Mouse (Mus musculus): ENCODE measurements around the gene Irak3. TPM values are rescaled to one million over a fixed set of nuclear protein-coding genes. Genes with fewer than 3 reads are reported as not detected.
A peak's percentile ranks its signal among the peaks of the same experiment; 100 is the strongest.

The Irak3 gene
- polyA plus RNA-seq, 1 experiment from 2014 or later, result 1.9 TPM

GRCm38 (mm10) chr10:120209539-120209925 lies 7.6 kb upstream of the Irak3 start:
- 81% methylated on average over 6 of the region's 6 CpGs for WGBS
- Histone ChIP-seq H3K36me3 (ENCODE audit: control insufficient read depth, insufficient read depth, low read length) (no peaks in the 10 kb centered on the region), H3K4me3 (ENCODE audit: low read depth, low read length) (peak overlapping the region; percentile 93), H3K4me2 (replicated peaks; ENCODE audit: low read depth, low read length) (peak overlapping the region; percentile 64), H3K9ac (ENCODE audit: low read depth, low read length) (peak overlapping the region; percentile 73; the same call in 1 of the 2 replicates), H3K9me3 (ENCODE audit: control insufficient read depth, low read length) (no peaks in the 10 kb centered on the region), H3K27me3 (ENCODE audit: control insufficient read depth, insufficient read depth, low read length) (no peaks in the 10 kb centered on the region), H3K4me1 (replicated peaks; ENCODE audit: control insufficient read depth, insufficient read depth, low read length) (no peaks in the 10 kb centered on the region), H3K27ac (ENCODE audit: low read depth, low read length) (no peak overlapping the region)
- ATAC-seq (ENCODE audit: low FRiP score) (no peak), DNase-seq (ENCODE audit: low spot score) (no peak)

GRCm38 (mm10) chr10:120208575-120209538 lies 6.9 kb upstream of the Irak3 start:
- peak overlapping the region; percentile 73 for H3K9ac ChIP-seq (ENCODE audit: low read depth, low read length)
- no peaks in the 10 kb centered on the region for H3K27me3 ChIP-seq (ENCODE audit: control insufficient read depth, insufficient read depth, low read length)
- H3K36me3 ChIP-seq (ENCODE audit: control insufficient read depth, insufficient read depth, low read length), result no peaks in the 10 kb centered on the region
- peak overlapping the region; percentile 64 for H3K4me2 ChIP-seq (replicated peaks; ENCODE audit: low read depth, low read length)
- no peaks in the 10 kb centered on the region for H3K4me1 ChIP-seq (replicated peaks; ENCODE audit: control insufficient read depth, insufficient read depth, low read length)
- ATAC-seq (ENCODE audit: low FRiP score), result peak; percentile 94
- DNase-seq (ENCODE audit: low spot score), result peak; percentile 93
- peak overlapping the region; percentile 93 for H3K4me3 ChIP-seq (ENCODE audit: low read depth, low read length)
- no peak overlapping the region for H3K27ac ChIP-seq (ENCODE audit: low read depth, low read length)
- H3K9me3 ChIP-seq (ENCODE audit: control insufficient read depth, low read length), result no peaks in the 10 kb centered on the region
- WGBS, result 5% methylated on average over 53 of the region's 53 CpGs

GRCm38 (mm10) chr10:120208015-120208414 lies 6.1 kb upstream of the Irak3 start:
- Histone ChIP-seq H3K27ac (ENCODE audit: low read depth, low read length) (no peak overlapping the region), H3K4me3 (ENCODE audit: low read depth, low read length) (no peak overlapping the region), H3K4me1 (replicated peaks; ENCODE audit: control insufficient read depth, insufficient read depth, low read length) (no peaks in the 10 kb centered on the region), H3K4me2 (replicated peaks; ENCODE audit: low read depth, low read length) (no peak overlapping the region), H3K27me3 (ENCODE audit: control insufficient read depth, insufficient read depth, low read length) (no peaks in the 10 kb centered on the region), H3K36me3 (ENCODE audit: control insufficient read depth, insufficient read depth, low read length) (no peaks in the 10 kb centered on the region), H3K9ac (ENCODE audit: low read depth, low read length) (no peak overlapping the region), H3K9me3 (ENCODE audit: control insufficient read depth, low read length) (no peaks in the 10 kb centered on the region)
- peak; percentile 12; the same call in 1 of the 2 replicates for ATAC-seq (ENCODE audit: low FRiP score)
- WGBS, result 91% methylated on average over 8 of the region's 8 CpGs
- no peak for DNase-seq (ENCODE audit: low spot score)

GRCm38 (mm10) chr10:120204591-120205210 lies 2.8 kb upstream of the Irak3 start:
- H3K9me3 ChIP-seq (ENCODE audit: control insufficient read depth, low read length), result no peaks in the 10 kb centered on the region
- DNase-seq (ENCODE audit: low spot score) (no peak), ATAC-seq (ENCODE audit: low FRiP score) (no peak)
- H3K27ac ChIP-seq (ENCODE audit: low read depth, low read length), result no peak overlapping the region
- no peak overlapping the region for H3K4me3 ChIP-seq (ENCODE audit: low read depth, low read length)
- no peak overlapping the region for H3K4me2 ChIP-seq (replicated peaks; ENCODE audit: low read depth, low read length)
- H3K9ac ChIP-seq (ENCODE audit: low read depth, low read length), result no peak overlapping the region
- no peaks in the 10 kb centered on the region for H3K36me3 ChIP-seq (ENCODE audit: control insufficient read depth, insufficient read depth, low read length)
- 86% methylated on average over 13 of the region's 13 CpGs for WGBS
- no peaks in the 10 kb centered on the region for H3K4me1 ChIP-seq (replicated peaks; ENCODE audit: control insufficient read depth, insufficient read depth, low read length)
- H3K27me3 ChIP-seq (ENCODE audit: control insufficient read depth, insufficient read depth, low read length), result peaks cover 5% of the 10 kb centered on the region

- Histone ChIP-seq H3K4me3 (ENCODE audit: low read depth, low read length) (no peak overlapping the region), H3K27ac (ENCODE audit: low read depth, low read length) (no peak overlapping the region), H3K9ac (ENCODE audit: low read depth, low read length) (no peak overlapping the region), H3K9me3 (ENCODE audit: control insufficient read depth, low read length) (no peaks in the 10 kb centered on the region), H3K36me3 (ENCODE audit: control insufficient read depth, insufficient read depth, low read length) (no peaks in the 10 kb centered on the region), H3K4me1 (replicated peaks; ENCODE audit: control insufficient read depth, insufficient read depth, low read length) (no peaks in the 10 kb centered on the region), H3K4me2 (replicated peaks; ENCODE audit: low read depth, low read length) (no peak overlapping the region), H3K27me3 (ENCODE audit: control insufficient read depth, insufficient read depth, low read length) (peaks cover 5% of the 10 kb centered on the region)
- ATAC-seq (ENCODE audit: low FRiP score) (no peak), DNase-seq (ENCODE audit: low spot score) (no peak)
- 74% methylated on average over 16 of the region's 16 CpGs for WGBS
Measured at GRCm38 (mm10) chr10:120202467-120203250, 729 bp upstream of the Irak3 start.

- 1% methylated on average over 65 of the region's 65 CpGs for WGBS
- Histone ChIP-seq H3K4me1 (replicated peaks; ENCODE audit: control insufficient read depth, insufficient read depth, low read length) (no peaks in the 10 kb centered on the region), H3K27ac (ENCODE audit: low read depth, low read length) (no peak within 1 kb of the TSS), H3K9me3 (ENCODE audit: control insufficient read depth, low read length) (no peaks in the 10 kb centered on the region), H3K4me2 (replicated peaks; ENCODE audit: low read depth, low read length) (peak within 1 kb of the TSS; percentile 89), H3K27me3 (ENCODE audit: control insufficient read depth, insufficient read depth, low read length) (peaks cover 5% of the 10 kb centered on the region), H3K9ac (ENCODE audit: low read depth, low read length) (peak within 1 kb of the TSS; percentile 47), H3K4me3 (ENCODE audit: low read depth, low read length) (peak within 1 kb of the TSS; percentile 51), H3K36me3 (ENCODE audit: control insufficient read depth, insufficient read depth, low read length) (no peaks in the 10 kb centered on the region)
- ATAC-seq (ENCODE audit: low FRiP score) (peak; percentile 75), DNase-seq (ENCODE audit: low spot score) (peak; percentile 64)
Measured at GRCm38 (mm10) chr10:120201131-120201921, 604 bp downstream of the Irak3 start, which contains the start of gene Tmbim4. Tmbim4 (plus strand) TSS chr10:120201590.

GRCm38 (mm10) chr10:120197061-120197835 lies 4.7 kb downstream of the Irak3 start:
- H3K9me3 ChIP-seq (ENCODE audit: control insufficient read depth, low read length), result no peaks in the 10 kb centered on the region
- WGBS, result 80% methylated on average over 14 of the region's 14 CpGs
- ATAC-seq (ENCODE audit: low FRiP score) (no peak), DNase-seq (ENCODE audit: low spot score) (no peak)
- no peaks in the 10 kb centered on the region for H3K36me3 ChIP-seq (ENCODE audit: control insufficient read depth, insufficient read depth, low read length)
- H3K27ac ChIP-seq (ENCODE audit: low read depth, low read length), result no peak overlapping the region
- no peak overlapping the region for H3K9ac ChIP-seq (ENCODE audit: low read depth, low read length)
- H3K4me1 ChIP-seq (replicated peaks; ENCODE audit: control insufficient read depth, insufficient read depth, low read length), result no peaks in the 10 kb centered on the region
- no peak overlapping the region for H3K4me3 ChIP-seq (ENCODE audit: low read depth, low read length)
- H3K4me2 ChIP-seq (replicated peaks; ENCODE audit: low read depth, low read length), result no peak overlapping the region
- peaks cover 5% of the 10 kb centered on the region for H3K27me3 ChIP-seq (ENCODE audit: control insufficient read depth, insufficient read depth, low read length)

Measured in hindbrain, embryonic 11.5 days (tissue).